Mouse (Mus musculus): ENCODE measurements at regions not wholly inside any gene's neighbourhood (a gene's known extent, or its start where the extent isn't known, plus 50 kb on each side); places are given as distances from the start of the nearest gene placed in this dataset.

GRCm38 (mm10) chr5:7454896-7455295 is 110.3 kb upstream of the Zfp804b start:
- TF ChIP-seq POLR2A (IDR thresholded peaks at IDR 0.05; ENCODE audit: extremely low read depth, insufficient read depth, low read length) (no peak), CTCF (IDR thresholded peaks at IDR 0.05; ENCODE audit: low read depth, low read length) (no peak)

Data from liver, adult 2 months (tissue).